Mouse (Mus musculus) bone marrow macrophage, adult 2 months (primary cell): ENCODE results near the gene Vstm5.

Experiments used
- CTCF ChIP-seq: IDR thresholded peaks from 2 replicates; pipeline ENCODE4 v1.5.1; 2012; ENCODE audit warnings: low read depth, mild to moderate bottlenecking, low read length, moderate library complexity
- POLR2A ChIP-seq: IDR thresholded peaks from 2 replicates; pipeline ENCODE4 v1.6.1; 2012; ENCODE audit warnings: mild to moderate bottlenecking, low read depth, low read length, borderline replicate concordance

- TF ChIP-seq CTCF (no peak), POLR2A (no peak)
Observed at GRCm38 (mm10) chr9:15240006-15240405, 1.2 kb downstream of the Vstm5 start.
